In the genomic region with DNA sequence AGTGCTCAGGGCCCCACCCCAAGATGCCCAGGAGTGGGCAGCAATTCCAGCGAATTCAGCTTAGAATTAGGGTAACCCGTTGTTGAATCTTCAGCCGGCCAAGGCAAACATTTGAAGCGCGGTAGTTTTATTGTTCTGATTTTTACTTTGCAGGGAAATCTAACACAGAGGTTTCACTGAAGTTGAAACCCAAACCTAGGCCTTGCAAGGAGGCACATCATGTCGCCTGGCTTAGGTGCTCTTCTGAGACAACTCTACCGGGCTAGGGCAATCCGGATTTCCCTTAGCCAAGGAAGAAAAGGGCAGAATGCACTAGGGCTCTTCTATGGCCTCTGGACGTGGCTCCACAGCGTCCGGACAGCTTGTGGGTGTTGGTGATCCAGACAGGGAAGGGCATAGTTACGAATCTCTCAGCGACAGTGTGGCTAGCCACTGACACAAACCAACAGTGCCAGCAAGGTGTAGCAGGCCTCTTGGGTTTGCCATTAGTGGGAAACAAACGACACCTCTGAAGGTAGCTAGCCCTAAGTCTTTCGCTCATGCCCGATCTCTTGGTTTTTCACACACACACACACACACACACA, we compare ENCODE assay signal across 15 mouse cellular contexts. TPM values are rescaled to one million over a fixed set of nuclear protein-coding genes. Genes with fewer than 3 reads are reported as not detected.
DNase-seq lines count a peak whose midpoint lies in the region; ATAC-seq and TF ChIP-seq lines count a peak whose summit lies in the region.
"Had no signal": no experiment of that assay in that cellular context is flagged by ENCODE, and none has a peak within 500 bp of the region (broad histone marks: within the 10 kb centered on the region; RNA-seq: fewer than 3 reads in every experiment).

No protein-coding gene starts in this region.

- no peak overlapping the region for H3K27ac ChIP-seq in hindbrain, embryonic 16.5 days (ENCODE audit: low read depth, low read length)
- peak overlapping the region; percentile 78 for H3K27ac ChIP-seq in midbrain, embryonic 14.5 days (replicated peaks; ENCODE audit: low read depth, low read length)
- H3K27ac ChIP-seq: heart, embryonic 15.5 days; intestine, embryonic 15.5 days; liver, embryonic 12.5 days had no signal

- H3K4me2 ChIP-seq in hindbrain, embryonic 16.5 days (ENCODE audit: low read length): peak overlapping the region; percentile 16
- peak overlapping the region; percentile 75 for H3K4me2 ChIP-seq in midbrain, embryonic 14.5 days (ENCODE audit: low read length)

- H3K4me3 ChIP-seq in hindbrain, embryonic 16.5 days (ENCODE audit: low read length): peak overlapping the region; percentile 13; the same call in 1 of the 2 replicates
- H3K4me3 ChIP-seq in midbrain, embryonic 14.5 days (replicated peaks; ENCODE audit: low read depth, low read length): peak overlapping the region; percentile 59

- peaks cover 10% of the 10 kb centered on the region for H3K4me1 ChIP-seq in hindbrain, embryonic 16.5 days (ENCODE audit: control insufficient read depth, insufficient read depth, low read depth, low read length)
- H3K4me1 ChIP-seq in midbrain, embryonic 14.5 days (ENCODE audit: control insufficient read depth, insufficient read depth, low read length): no peaks in the 10 kb centered on the region

- no peak for TF ChIP-seq CTCF in brain, embryonic 14.5 days (IDR thresholded peaks at IDR 0.05; ENCODE audit: borderline replicate concordance, extremely low read depth, insufficient read depth, insufficient read length)

- H3K36me3 ChIP-seq in hindbrain, embryonic 16.5 days (ENCODE audit: control insufficient read depth, insufficient read depth, low read length): no peaks in the 10 kb centered on the region
- H3K36me3 ChIP-seq in midbrain, embryonic 14.5 days (ENCODE audit: control insufficient read depth, insufficient read depth, low read length): no peaks in the 10 kb centered on the region
- H3K36me3 ChIP-seq: heart, embryonic 15.5 days; intestine, embryonic 15.5 days; liver, embryonic 12.5 days had no signal

- 0 out of 2 replicates have a peak, but pooled peaks cover 2% of the 10 kb centered on the region for H3K9me3 ChIP-seq in hindbrain, embryonic 16.5 days (ENCODE audit: control insufficient read depth, low read length)
- no peaks in the 10 kb centered on the region for H3K9me3 ChIP-seq in midbrain, embryonic 14.5 days (ENCODE audit: control insufficient read depth, low read length)
- H3K9me3 ChIP-seq: heart, embryonic 15.5 days; intestine, embryonic 15.5 days; liver, embryonic 12.5 days had no signal

- no peak overlapping the region for H3K9ac ChIP-seq in hindbrain, embryonic 16.5 days (ENCODE audit: low read depth, low read length)
- H3K9ac ChIP-seq in midbrain, embryonic 14.5 days (replicated peaks; ENCODE audit: low read length): peak overlapping the region; percentile 42
- H3K9ac ChIP-seq: heart, embryonic 15.5 days; intestine, embryonic 15.5 days; liver, embryonic 12.5 days had no signal

- peak; percentile 44 for DNase-seq in brain, embryonic 14.5 days (ENCODE audit: low read depth)
- DNase-seq in embryo, embryonic 9.5 days (ENCODE audit: extremely low spot score): peak; percentile 49
- DNase-seq in midbrain, embryonic 14.5 days: peak; percentile 46
- no peak for DNase-seq in kidney, postnatal 14 days
- DNase-seq in ovary, postnatal 10 days (ENCODE audit: low spot score): no peak
- DNase-seq in MN1 (ENCODE audit: low spot score): no peak
- DNase-seq in left cerebral cortex, postnatal 25 days (ENCODE audit: low spot score in 2 of 2): no peak
- DNase-seq: kidney, postnatal 36 days; lung, postnatal 14 days; right cerebral cortex, postnatal 14 days had no signal

- H3K27me3 ChIP-seq in hindbrain, embryonic 16.5 days (replicated peaks; ENCODE audit: control insufficient read depth, insufficient read depth, low read length): peaks cover 18% of the 10 kb centered on the region
- H3K27me3 ChIP-seq in midbrain, embryonic 14.5 days (ENCODE audit: control insufficient read depth, insufficient read depth, low read length): peaks cover 62% of the 10 kb centered on the region

- 2% methylated on average over 16 of the region's 16 CpGs for WGBS in hindbrain, embryonic 16.5 days
- 1% methylated on average over 16 of the region's 16 CpGs for WGBS in midbrain, embryonic 14.5 days

- TF ChIP-seq POLR2A in brain, embryonic 14.5 days (IDR thresholded peaks at IDR 0.05; ENCODE audit: borderline replicate concordance, extremely low read depth, insufficient read depth, insufficient read length, poor library complexity, severe bottlenecking): no peak

- ATAC-seq in hindbrain, embryonic 16.5 days: no peak
- no peak for ATAC-seq in midbrain, embryonic 14.5 days (ENCODE audit: low FRiP score, low TSS enrichment)
- ATAC-seq: intestine, embryonic 15.5 days; liver, embryonic 12.5 days had no signal

- intact Hi-C loops in left cerebral cortex, postnatal 25 days (cut with DNase I): no loop called here

RNA-seq across cellular contexts. Expression of a gene that starts 0.9 kb away (rescaled TPM):
- 7.4 and 17.2 TPM in 2 replicates for polyA plus RNA-seq in brain, embryonic 14.5 days (2012; rRNA removed)
- polyA plus RNA-seq in hindbrain, embryonic 16.5 days (2015; fragmentation: Nextera tagmentation; extraction: Ambion mirVana): 3.1 and 4.0 TPM in 2 replicates
- 16.8 and 18.3 TPM in 2 replicates for polyA plus RNA-seq in midbrain, embryonic 14.5 days (2014; fragmentation: Nextera tagmentation; extraction: Ambion mirVana)
- not detected for total RNA-seq in left cerebral cortex, postnatal 25 days (2021)
- polyA plus RNA-seq: forebrain, embryonic 16.5 days; heart, embryonic 15.5 days; intestine, embryonic 15.5 days had no signal

Comparison
In these comparisons a context has a peak if more than half of its experiments do, and no peak if none do; other contexts are left out.
1. DNase-seq: peak in brain, embryonic 14.5 days (single experiment), embryo, embryonic 9.5 days (single experiment) and midbrain, embryonic 14.5 days (single experiment); none in kidney, postnatal 14 days (single experiment), ovary, postnatal 10 days (single experiment), MN1 (single experiment) and left cerebral cortex, postnatal 25 days (0 of 2).